Mouse (Mus musculus): Measurements from ENCODE around the gene Lrrn3.
A peak's percentile ranks its signal among the peaks of the same experiment; 100 is the strongest.

The Lrrn3 gene

DNA sequence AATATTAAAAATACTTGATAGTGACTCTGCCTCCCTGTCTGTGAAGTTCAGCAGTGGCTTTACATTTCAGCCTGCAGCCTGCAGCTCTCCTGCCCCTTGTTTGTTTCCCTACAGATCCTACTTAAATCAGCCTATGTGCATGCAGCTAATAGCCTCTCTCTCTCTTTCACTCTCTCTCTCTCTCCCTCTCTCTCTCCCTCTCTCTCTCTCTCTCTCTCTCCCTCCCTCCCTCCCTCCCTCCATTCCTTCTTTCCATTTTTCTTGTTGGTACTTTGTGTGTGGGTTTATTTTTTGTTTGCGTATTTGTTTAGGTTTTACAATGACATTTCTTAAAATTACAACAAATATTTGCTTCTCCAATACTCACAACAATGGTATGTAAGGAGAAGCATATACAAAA lies at the start of gene Lrrn3:
Gene Lrrn3 (minus strand): TSS at position 101 of the 400 bp plus-strand sequence.
- DNase-seq (ENCODE audit: low spot score in 2 of 2): no peak

DNA sequence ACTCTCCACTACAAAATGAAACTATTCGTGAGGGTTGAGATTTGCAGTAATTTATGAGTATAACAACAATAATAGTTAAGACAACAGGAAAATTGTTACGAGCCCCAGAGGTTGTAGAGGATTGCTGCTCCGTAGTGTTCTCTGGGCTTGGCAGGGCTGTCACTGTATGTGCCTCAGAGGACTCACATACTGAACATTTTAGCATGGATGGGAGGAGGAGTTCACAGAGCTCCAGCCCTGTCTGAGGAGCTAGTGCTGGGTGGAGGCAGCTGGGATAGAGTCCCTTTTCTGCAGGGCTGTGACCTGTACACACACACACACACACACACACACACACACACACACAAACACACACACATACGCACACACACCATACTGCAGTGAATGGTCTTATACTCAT lies 42.2 kb upstream of the Lrrn3 start:
- DNase-seq (ENCODE audit: low spot score in 2 of 2): no peak

DNA sequence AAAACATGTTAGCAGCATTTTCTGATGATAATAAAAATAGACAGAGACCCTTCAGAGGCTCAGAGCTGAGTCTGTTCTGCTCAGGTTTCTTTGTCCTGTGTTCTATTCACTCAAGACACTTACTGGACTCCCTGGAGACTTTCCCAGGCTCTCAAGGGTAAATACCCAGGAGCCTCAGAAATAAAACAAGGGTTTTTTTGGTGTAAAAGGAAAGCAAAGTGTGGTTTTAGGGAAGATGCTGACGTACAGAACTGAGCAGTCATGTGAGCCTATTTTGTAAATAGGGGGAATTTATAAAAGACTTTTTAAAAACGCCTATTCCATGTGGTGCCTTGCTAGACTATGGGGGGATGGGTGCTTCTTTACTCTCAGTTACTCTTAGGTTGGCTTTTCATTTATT lies 40.5 kb upstream of the Lrrn3 start:
- DNase-seq (ENCODE audit: low spot score in 2 of 2): no peak

GRCm38 (mm10) chr12:41521671-41522070 lies 35.4 kb upstream of the Lrrn3 start:
- no peak for DNase-seq (ENCODE audit: low spot score in 2 of 2)

DNA sequence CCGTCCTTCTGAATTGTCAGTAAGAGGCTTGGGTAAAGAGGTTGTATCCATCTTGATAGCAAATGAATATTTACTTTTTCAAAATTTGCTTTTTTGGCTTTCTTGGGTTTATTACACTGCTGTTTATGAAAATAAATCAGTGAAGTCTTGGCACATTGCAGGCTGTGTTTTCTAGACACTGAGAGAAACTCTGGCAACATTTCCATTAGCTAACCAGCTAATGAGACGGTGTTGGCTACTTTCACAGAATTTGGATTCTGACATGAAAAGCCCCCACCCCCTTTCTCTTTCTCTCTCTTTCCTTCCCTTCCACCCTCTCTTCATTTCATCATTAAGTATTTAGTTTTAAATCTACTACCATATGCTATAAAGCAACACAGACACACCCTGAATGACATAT lies 34.1 kb upstream of the Lrrn3 start:
- no peak for DNase-seq (ENCODE audit: low spot score in 2 of 2)

GRCm38 (mm10) chr12:41518897-41519296 lies 32.7 kb upstream of the Lrrn3 start:
- DNase-seq (ENCODE audit: low spot score in 2 of 2): no peak

GRCm38 (mm10) chr12:41510588-41510987 lies 24.4 kb upstream of the Lrrn3 start:
- no peak for DNase-seq (ENCODE audit: low spot score in 2 of 2)

DNA sequence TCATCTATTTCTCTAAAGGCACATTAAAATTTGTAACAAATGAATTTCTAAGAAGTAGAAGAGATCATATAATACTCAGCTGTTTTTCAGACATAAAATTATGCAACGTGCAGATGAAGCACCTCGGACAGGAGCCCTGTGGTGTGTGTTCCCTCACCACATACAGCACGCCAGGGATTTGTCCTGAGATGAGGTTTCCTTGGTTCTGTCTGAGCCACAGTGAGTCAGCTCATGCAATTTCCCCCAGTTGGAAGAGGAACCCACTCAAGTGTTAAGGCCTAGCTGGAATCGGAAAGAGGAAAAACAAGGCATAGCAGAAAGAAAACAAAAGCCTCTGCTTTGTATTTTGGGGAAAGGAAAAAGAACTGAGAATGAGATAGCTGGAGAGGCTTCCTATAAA lies 22.4 kb upstream of the Lrrn3 start:
- no peak for DNase-seq (ENCODE audit: low spot score in 2 of 2)

- DNase-seq (ENCODE audit: low spot score in 2 of 2): no peak
Observed at GRCm38 (mm10) chr12:41500049-41500820, 14.0 kb upstream of the Lrrn3 start.

DNA sequence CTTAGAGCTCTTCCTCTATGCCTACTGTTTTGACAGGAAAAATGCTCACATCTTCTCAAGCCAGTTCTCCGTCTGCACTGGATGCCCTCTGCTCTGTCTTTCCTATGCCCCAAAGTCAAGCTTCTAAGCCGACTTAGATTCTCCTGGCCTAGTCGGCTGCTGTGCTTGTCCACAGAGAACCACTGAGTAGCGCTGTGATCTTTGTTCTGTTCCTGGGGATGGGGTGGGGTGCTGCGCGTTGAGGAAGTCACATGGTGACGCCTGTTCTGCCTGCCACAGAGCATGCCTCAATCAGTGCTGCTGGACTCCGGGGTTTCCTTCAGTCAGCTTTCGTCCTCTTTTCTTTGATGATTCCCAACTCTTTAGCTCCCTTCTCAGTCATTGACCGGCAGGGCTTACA lies 8.4 kb upstream of the Lrrn3 start:
- DNase-seq (ENCODE audit: low spot score in 2 of 2): no peak

DNA sequence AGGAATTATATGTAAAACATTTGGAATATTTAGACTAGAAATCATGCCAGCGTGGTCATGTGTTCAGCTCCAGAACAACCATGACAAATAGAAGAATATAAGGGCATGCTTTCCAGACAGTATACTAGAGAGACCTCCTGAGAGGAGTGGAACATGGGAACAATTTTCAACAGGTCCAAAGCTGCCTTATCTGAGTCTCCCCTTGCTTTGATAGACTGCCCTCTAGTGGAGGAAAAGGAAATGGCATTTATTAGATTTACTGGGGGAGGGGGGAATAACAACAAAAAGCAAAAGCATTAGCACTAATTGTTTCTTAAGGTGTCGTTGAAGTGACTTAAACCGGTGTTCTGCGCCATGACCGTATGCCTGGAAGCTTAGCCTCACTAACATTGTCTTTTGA lies 774 bp upstream of the Lrrn3 start:
- no peak for DNase-seq (ENCODE audit: low spot score in 2 of 2)

DNA sequence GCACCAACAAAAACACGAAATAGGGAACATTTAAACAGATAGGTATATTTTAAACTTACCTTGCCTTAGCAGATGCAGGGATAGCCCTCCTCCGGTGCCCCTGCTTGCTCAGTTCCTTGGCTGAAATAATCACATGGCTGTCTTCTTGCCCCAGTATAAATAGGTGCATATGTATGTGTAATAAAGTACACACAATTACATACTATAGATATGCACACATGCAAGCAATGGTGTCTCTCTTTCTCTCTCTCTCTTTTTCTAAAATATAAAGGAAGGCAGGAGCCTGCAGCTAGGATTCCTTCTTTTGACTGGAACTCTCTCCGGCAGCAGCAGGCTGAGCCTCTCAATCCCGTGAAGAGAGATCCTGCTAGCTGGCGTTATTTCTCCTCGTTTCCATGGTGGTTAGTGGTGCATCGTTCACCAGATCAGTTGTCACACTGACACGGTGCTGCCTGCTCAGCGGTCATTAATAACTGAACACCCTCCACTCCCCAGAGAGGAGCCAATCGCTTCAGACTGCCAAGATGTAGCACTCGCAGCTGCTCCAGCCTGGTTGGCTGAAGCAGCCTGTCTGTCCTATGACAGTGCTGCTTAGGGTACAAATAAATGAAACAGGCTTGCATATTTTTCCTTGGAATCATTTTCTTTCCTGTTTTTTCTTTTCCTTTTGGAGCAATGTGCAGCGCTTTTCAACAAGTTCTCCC lies 567 bp downstream of the Lrrn3 start:
- peak; percentile 78 to 82 for DNase-seq (ENCODE audit: low spot score in 2 of 2)

- DNase-seq (ENCODE audit: low spot score in 2 of 2): peak; percentile 49 to 58
Observed at GRCm38 (mm10) chr12:41484689-41485511, 1.3 kb downstream of the Lrrn3 start.

DNA sequence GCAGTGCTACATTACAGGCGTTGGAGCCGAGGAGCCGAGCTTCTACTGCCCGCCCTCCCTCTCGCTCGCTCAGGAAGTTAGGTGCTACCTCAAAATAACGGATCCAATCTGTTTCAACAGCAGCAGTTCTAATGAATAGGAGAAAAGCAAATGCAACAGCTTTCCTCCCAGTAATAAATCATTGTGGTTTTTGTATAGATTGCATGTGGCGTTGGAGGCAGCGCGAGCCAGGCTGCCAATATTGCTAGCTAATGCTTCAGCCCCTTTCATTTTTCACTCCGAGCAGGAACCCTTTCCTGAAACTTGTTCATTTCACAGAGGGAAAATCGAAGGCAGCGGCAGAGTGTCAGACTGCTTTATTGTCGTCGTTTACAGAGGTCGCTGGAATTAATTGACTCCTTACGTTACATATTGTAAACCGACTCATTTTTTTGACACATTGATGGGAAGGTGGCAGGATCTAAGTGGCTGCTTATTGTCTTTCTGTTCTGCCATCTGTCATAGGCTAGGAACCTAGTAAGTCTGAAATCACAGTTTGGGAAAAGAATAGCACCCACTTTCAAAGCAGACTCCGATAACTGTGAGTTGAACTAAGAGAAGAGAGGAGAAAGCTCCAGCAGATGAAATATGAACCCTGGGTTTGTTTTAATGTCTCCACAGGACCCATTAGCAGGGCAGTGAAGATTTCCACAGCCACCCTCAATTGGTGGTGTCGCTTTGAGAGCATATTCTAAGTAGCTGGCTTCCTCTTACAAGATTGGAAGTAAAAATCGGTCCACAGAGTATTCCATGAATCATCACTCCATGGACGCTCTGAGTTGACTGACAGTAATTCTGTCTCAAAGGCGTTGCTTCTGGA lies 2.4 kb downstream of the Lrrn3 start:
- DNase-seq (ENCODE audit: low spot score in 2 of 2): peak; percentile 17 to 18

DNA sequence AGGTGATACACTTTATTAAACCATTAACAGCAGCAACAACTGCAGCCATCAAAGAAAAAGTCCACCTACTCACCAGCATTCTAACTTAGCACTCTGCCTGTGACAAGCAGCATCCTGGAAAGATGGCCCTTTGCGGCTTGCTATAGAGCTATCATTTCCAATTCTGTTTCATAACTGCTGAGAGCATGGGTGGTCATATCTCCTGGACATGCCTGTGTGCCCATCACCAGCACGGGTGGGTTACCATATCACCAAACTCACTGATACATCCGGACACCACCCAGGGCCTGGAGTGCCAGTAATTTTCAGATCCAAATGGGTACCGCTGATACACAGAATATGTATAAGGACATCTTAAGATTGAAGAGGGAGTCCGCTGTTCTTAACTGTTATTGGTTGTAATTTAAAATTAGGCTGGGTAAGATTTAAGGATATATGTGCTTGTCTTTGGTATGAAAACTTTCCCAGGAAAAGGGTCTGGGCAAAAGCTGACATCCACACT lies 3.1 kb downstream of the Lrrn3 start:
- peak; percentile 17 to 18 for DNase-seq (ENCODE audit: low spot score in 2 of 2)

DNA sequence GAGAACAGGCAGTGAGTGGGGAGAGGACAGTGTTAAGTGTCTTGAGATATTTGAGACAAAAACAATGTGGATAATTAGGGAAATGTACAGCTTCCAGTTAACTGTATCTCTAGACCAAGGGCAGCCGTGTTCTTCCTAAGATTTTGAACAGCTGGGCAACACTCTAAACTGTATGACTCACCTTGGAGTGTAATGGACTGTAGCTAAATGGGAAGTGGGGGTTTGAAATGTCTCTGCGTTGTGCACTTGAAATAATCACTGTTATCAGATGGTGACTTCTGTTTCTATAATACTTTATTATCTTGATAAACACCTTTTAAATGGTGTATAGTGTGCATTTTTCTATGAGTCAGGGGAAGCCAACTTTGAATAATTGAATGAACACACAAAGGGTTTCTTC lies 4.7 kb downstream of the Lrrn3 start:
- no peak for DNase-seq (ENCODE audit: low spot score in 2 of 2)

GRCm38 (mm10) chr12:41469096-41469801 lies 17.0 kb downstream of the Lrrn3 start:
- DNase-seq (ENCODE audit: low spot score in 2 of 2): no peak

DNA sequence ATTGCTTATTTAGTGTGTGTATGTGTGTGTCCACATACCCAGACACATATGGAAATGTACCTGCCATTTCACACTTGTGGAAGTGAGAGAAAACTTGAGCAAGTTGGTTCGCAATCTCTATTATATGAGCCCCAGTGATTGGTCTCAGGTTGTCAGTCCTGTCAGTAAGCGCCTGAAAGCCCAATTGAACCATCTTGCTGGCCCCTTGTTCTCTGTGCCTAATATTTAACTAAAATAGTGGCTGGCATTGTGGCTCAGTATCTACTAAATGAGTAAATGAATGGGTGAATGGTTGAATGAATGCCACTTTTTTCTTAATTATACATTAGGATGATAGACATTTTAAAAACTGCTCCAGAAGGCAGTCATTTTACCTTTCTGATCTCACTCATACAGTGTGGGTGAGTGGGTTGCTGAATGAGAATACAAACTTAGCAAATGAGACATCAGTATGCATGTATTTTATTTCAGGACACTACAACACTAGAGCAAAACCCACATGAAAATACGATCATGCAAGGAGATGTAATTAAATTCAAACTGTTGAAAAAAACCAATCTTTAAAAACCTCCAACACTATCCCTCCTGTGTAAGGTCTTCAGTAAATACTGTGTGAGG lies 17.7 kb downstream of the Lrrn3 start:
- DNase-seq (ENCODE audit: low spot score in 2 of 2): no peak

GRCm38 (mm10) chr12:41438446-41438845 lies 47.8 kb downstream of the Lrrn3 start:
- no peak for DNase-seq (ENCODE audit: low spot score in 2 of 2)
